In genomic region chr8:91488086-91488783, GRCm38 (mm10) we compare ENCODE assay signal across 8 mouse cellular contexts.
DNase-seq lines count a peak whose midpoint lies in the region; TF ChIP-seq lines count a peak whose summit lies in the region.
"Had no signal": no experiment of that assay in that cellular context is flagged by ENCODE, and none has a peak within 500 bp of the region (broad histone marks: within the 10 kb centered on the region; RNA-seq: fewer than 3 reads in every experiment).

No protein-coding gene starts in this region.

- intact Hi-C loops in gastrocnemius, adult 2 months (cut with DNase I), result loop anchor here (5.0 to 10.0 kb wide), 3 partner anchors 183 to 869 kb away; partner anchors contain the start of gene Irx5

- peak; percentile 18 for DNase-seq in CD4-positive helper T cell, adult 2 months (ENCODE audit: low read depth, low spot score)
- peak; percentile 87 for DNase-seq in NIH3T3 (ENCODE audit: low read depth)
- peak; percentile 68 for DNase-seq in cerebellum, adult 9-11 months
- DNase-seq in gastrocnemius, adult 2 months, result peak; percentile 72
- DNase-seq in kidney, postnatal 36 days, result peak; percentile 81 to 85
- peak; percentile 72 to 79 for DNase-seq in lung, adult 18-20 months
- DNase-seq in right cerebral cortex, adult 2 months (ENCODE audit: low spot score in 2 of 2), result peak; percentile 68 to 77

- H3K4me3 ChIP-seq in gastrocnemius, adult 2 months, result no peak overlapping the region
- H3K4me3 ChIP-seq: limb, embryonic 12.5 days had no signal

- H3K27ac ChIP-seq in gastrocnemius, adult 2 months, result no peak overlapping the region
- H3K27ac ChIP-seq: limb, embryonic 12.5 days had no signal

- peak; percentile 96 for TF ChIP-seq CTCF in gastrocnemius, adult 2 months (IDR thresholded peaks at IDR 0.05)

Comparison
In these comparisons a context has a peak if more than half of its experiments do, and no peak if none do; other contexts are left out.
1. DNase-seq: peak in every context shown above with its lines; median percentile 87 in NIH3T3; 83 in kidney, postnatal 36 days; 76 in lung, adult 18-20 months; 72 in right cerebral cortex, adult 2 months; 72 in gastrocnemius, adult 2 months; 68 in cerebellum, adult 9-11 months; 18 in CD4-positive helper T cell, adult 2 months.